ENCODE assay signal across 19 mouse cellular contexts in genomic region chr7:115466811-115467210, GRCm38 (mm10).
A peak's percentile ranks its signal among the peaks of the same experiment; 100 is the strongest.
DNase-seq lines count a peak whose midpoint lies in the region; ATAC-seq and TF ChIP-seq lines count a peak whose summit lies in the region.
"Had no signal": no experiment of that assay in that cellular context is flagged by ENCODE, and none has a peak within 500 bp of the region (broad histone marks: within the 10 kb centered on the region; RNA-seq: fewer than 3 reads in every experiment).

No protein-coding gene starts in this region.

- WGBS in limb, embryonic 13.5 days, result 52% methylated on average over 6 of the region's 6 CpGs
- WGBS in limb, embryonic 10.5 days, result 89% methylated on average over 6 of the region's 6 CpGs
- WGBS in heart, embryonic 16.5 days, result 22% methylated on average over 6 of the region's 6 CpGs
- WGBS in cerebellum, adult 2 months, result 43% methylated on average over 6 of the region's 6 CpGs

- no peak for TF ChIP-seq POLR2A in cerebellum, adult 2 months (IDR thresholded peaks at IDR 0.05; ENCODE audit: borderline replicate concordance, insufficient read depth, low read length)

- ATAC-seq in limb, embryonic 13.5 days (ENCODE audit: low FRiP score, low read depth), result no peak
- peak; percentile 87 for ATAC-seq in heart, embryonic 16.5 days (replicated peaks; ENCODE audit: extremely low read depth, insufficient read depth, low FRiP score)
- ATAC-seq: hindbrain, postnatal 0 days; midbrain, embryonic 16.5 days; Patski had no signal

- peaks cover 9% of the 10 kb centered on the region for H3K9me3 ChIP-seq in limb, embryonic 13.5 days
- H3K9me3 ChIP-seq in limb, embryonic 10.5 days (replicated peaks), result 0 out of 2 replicates have a peak, but pooled peaks cover 2% of the 10 kb centered on the region
- H3K9me3 ChIP-seq in heart, embryonic 16.5 days (replicated peaks; ENCODE audit: control insufficient read depth, low read length), result no peaks in the 10 kb centered on the region
- H3K9me3 ChIP-seq: embryonic facial prominence, embryonic 13.5 days; lung, embryonic 15.5 days had no signal

- no peak overlapping the region for H3K9ac ChIP-seq in limb, embryonic 13.5 days
- no peak overlapping the region for H3K9ac ChIP-seq in heart, embryonic 16.5 days (ENCODE audit: low read length)
- H3K9ac ChIP-seq: embryonic facial prominence, embryonic 13.5 days; lung, embryonic 15.5 days had no signal

- no peaks in the 10 kb centered on the region for H3K27me3 ChIP-seq in limb, embryonic 13.5 days
- no peaks in the 10 kb centered on the region for H3K27me3 ChIP-seq in limb, embryonic 10.5 days (ENCODE audit: low read depth, poor library complexity, severe bottlenecking)
- no peaks in the 10 kb centered on the region for H3K27me3 ChIP-seq in heart, embryonic 16.5 days (ENCODE audit: control insufficient read depth, insufficient read depth, low read length)
- no peaks in the 10 kb centered on the region for H3K27me3 ChIP-seq in cerebellum, adult 2 months (ENCODE audit: control insufficient read depth, insufficient read depth, low read length)
- H3K27me3 ChIP-seq: lung, embryonic 15.5 days; Patski had no signal

- no peaks in the 10 kb centered on the region; the same call in 1 of the 2 replicates for H3K36me3 ChIP-seq in limb, embryonic 13.5 days
- no peaks in the 10 kb centered on the region for H3K36me3 ChIP-seq in limb, embryonic 10.5 days
- H3K36me3 ChIP-seq in heart, embryonic 16.5 days (ENCODE audit: control insufficient read depth, insufficient read depth), result no peaks in the 10 kb centered on the region
- H3K36me3 ChIP-seq: embryonic facial prominence, embryonic 13.5 days; lung, embryonic 15.5 days had no signal

- no peak overlapping the region for H3K4me3 ChIP-seq in limb, embryonic 13.5 days
- H3K4me3 ChIP-seq in limb, embryonic 10.5 days, result no peak overlapping the region
- H3K4me3 ChIP-seq in heart, embryonic 16.5 days (ENCODE audit: low read length), result no peak overlapping the region
- H3K4me3 ChIP-seq in cerebellum, adult 2 months (replicated peaks; ENCODE audit: insufficient read depth, low read depth, low read length), result no peak overlapping the region
- H3K4me3 ChIP-seq: embryonic facial prominence, embryonic 13.5 days; lung, embryonic 15.5 days; megakaryocyte, embryonic 14.5 days had no signal

- no peak overlapping the region for H3K4me2 ChIP-seq in limb, embryonic 13.5 days (replicated peaks)
- H3K4me2 ChIP-seq in heart, embryonic 16.5 days (ENCODE audit: low read depth, low read length), result peak overlapping the region; percentile 30; the same call in 1 of the 2 replicates
- H3K4me2 ChIP-seq: embryonic facial prominence, embryonic 13.5 days; lung, embryonic 15.5 days had no signal

- H3K27ac ChIP-seq in limb, embryonic 13.5 days, result peak overlapping the region; percentile 49; the same call in 1 of the 2 replicates
- no peak overlapping the region for H3K27ac ChIP-seq in limb, embryonic 10.5 days
- H3K27ac ChIP-seq in heart, embryonic 16.5 days (ENCODE audit: low read length), result peak overlapping the region; percentile 79
- H3K27ac ChIP-seq in cerebellum, adult 2 months (ENCODE audit: insufficient read depth, low read length), result no peak overlapping the region
- H3K27ac ChIP-seq: embryonic facial prominence, embryonic 13.5 days; hindbrain, postnatal 0 days; lung, embryonic 15.5 days had no signal

- no peak for DNase-seq in limb, embryonic 10.5 days (ENCODE audit: low spot score)
- peak; percentile 72 to 77 for DNase-seq in heart, adult 9 months (ENCODE audit: low spot score in 2 of 2)
- peak; percentile 9 for DNase-seq in telencephalon, adult 2 months (ENCODE audit: low read depth, low spot score)
- no peak for DNase-seq in cerebellum, adult 2 months
- no peak for DNase-seq in liver
- DNase-seq: adrenal gland, postnatal 36 days; cerebellum, adult 9-10 months; kidney, adult 11 months; kidney, postnatal 14 days; layer of hippocampus, adult 9-11 months; thymus, adult 18-20 months had no signal

- TF ChIP-seq CTCF in cerebellum, adult 2 months (IDR thresholded peaks at IDR 0.05; ENCODE audit: borderline replicate concordance, insufficient read depth, low read depth, low read length), result no peak

- H3K4me1 ChIP-seq in limb, embryonic 13.5 days, result peaks cover 25% of the 10 kb centered on the region
- H3K4me1 ChIP-seq in limb, embryonic 10.5 days, result peaks cover 5% of the 10 kb centered on the region; the same call in 1 of the 2 replicates
- H3K4me1 ChIP-seq in heart, embryonic 16.5 days (ENCODE audit: control insufficient read depth, insufficient read depth, low read length), result peaks cover 40% of the 10 kb centered on the region
- no peaks in the 10 kb centered on the region for H3K4me1 ChIP-seq in cerebellum, adult 2 months (ENCODE audit: control insufficient read depth, insufficient read depth, low read length)

Comparison
In these comparisons a context has a peak if more than half of its experiments do, and no peak if none do; other contexts are left out.
1. H3K27ac ChIP-seq: peak in limb, embryonic 13.5 days (single experiment) and heart, embryonic 16.5 days (single experiment); none in limb, embryonic 10.5 days (single experiment) and cerebellum, adult 2 months (single experiment).
2. DNase-seq: peak in heart, adult 9 months (2 of 2) and telencephalon, adult 2 months (single experiment); none in limb, embryonic 10.5 days (single experiment), cerebellum, adult 2 months (0 of 2) and liver (single experiment).